In genomic region chr5:116024327-116024739, GRCm38 (mm10) we compare ENCODE assay signal across 8 mouse cellular contexts. TPM values are rescaled to one million over a fixed set of nuclear protein-coding genes. Genes with fewer than 3 reads are reported as not detected.
A peak's percentile ranks its signal among the peaks of the same experiment; 100 is the strongest.
DNase-seq lines count a peak whose midpoint lies in the region; ATAC-seq lines count a peak whose summit lies in the region.

Gene Prkab1 (minus strand): TSS chr5:116024508.

- H3K36me3 ChIP-seq in forebrain, embryonic 11.5 days (ENCODE audit: control insufficient read depth, insufficient read depth, low read length) = peaks cover 6% of the 10 kb centered on the region
- H3K36me3 ChIP-seq in heart, embryonic 16.5 days (ENCODE audit: control insufficient read depth, insufficient read depth) = peaks cover 21% of the 10 kb centered on the region
- H3K36me3 ChIP-seq in liver, embryonic 15.5 days (replicated peaks) = peaks cover 32% of the 10 kb centered on the region
- H3K36me3 ChIP-seq in neural tube, embryonic 12.5 days = peaks cover 28% of the 10 kb centered on the region

- H3K9ac ChIP-seq in forebrain, embryonic 11.5 days (ENCODE audit: low read length) = peak within 1 kb of the TSS; percentile 81
- peak within 1 kb of the TSS; percentile 91 for H3K9ac ChIP-seq in heart, embryonic 16.5 days (ENCODE audit: low read length)
- H3K9ac ChIP-seq in liver, embryonic 15.5 days = peak within 1 kb of the TSS; percentile 95
- peak within 1 kb of the TSS; percentile 79 for H3K9ac ChIP-seq in neural tube, embryonic 12.5 days

- no peaks in the 10 kb centered on the region for H3K9me3 ChIP-seq in forebrain, embryonic 11.5 days (ENCODE audit: control insufficient read depth, low read length)
- H3K9me3 ChIP-seq in heart, embryonic 16.5 days (replicated peaks; ENCODE audit: control insufficient read depth, low read length) = no peaks in the 10 kb centered on the region
- no peaks in the 10 kb centered on the region for H3K9me3 ChIP-seq in liver, embryonic 15.5 days (replicated peaks)
- no peaks in the 10 kb centered on the region for H3K9me3 ChIP-seq in neural tube, embryonic 12.5 days

- H3K4me2 ChIP-seq in forebrain, embryonic 11.5 days (ENCODE audit: low read depth, low read length, severe bottlenecking) = peak within 1 kb of the TSS; percentile 80
- H3K4me2 ChIP-seq in heart, embryonic 16.5 days (ENCODE audit: low read depth, low read length) = peak within 1 kb of the TSS; percentile 94
- peak within 1 kb of the TSS; percentile 80 for H3K4me2 ChIP-seq in liver, embryonic 15.5 days
- peak within 1 kb of the TSS; percentile 97 for H3K4me2 ChIP-seq in neural tube, embryonic 12.5 days (replicated peaks)

- H3K4me3 ChIP-seq in forebrain, embryonic 11.5 days (ENCODE audit: low read depth, low read length) = peak within 1 kb of the TSS; percentile 65
- peak within 1 kb of the TSS; percentile 94 for H3K4me3 ChIP-seq in heart, embryonic 16.5 days (ENCODE audit: low read length)
- peak within 1 kb of the TSS; percentile 86 for H3K4me3 ChIP-seq in liver, embryonic 15.5 days (replicated peaks)
- peak within 1 kb of the TSS; percentile 86 for H3K4me3 ChIP-seq in neural tube, embryonic 12.5 days

- DNase-seq in CD8-positive naive resting alpha-beta T cell, adult 2 months (ENCODE audit: low read depth in 2 of 2, low spot score in 2 of 2) = peak; percentile 88
- DNase-seq in c-Kit-positive CD71-negative TER-119-negative erythroid progenitor cells, embryonic 14.5 days (ENCODE audit: low read depth) = peak; percentile 84
- peak; percentile 95 for DNase-seq in forebrain, embryonic 11.5 days (ENCODE audit: low spot score)
- DNase-seq in kidney, postnatal 36 days = peak; percentile 95 to 96
- peak; percentile 96 for DNase-seq in telencephalon, adult 2 months (ENCODE audit: low read depth, low spot score)

- under 1% methylated on average over 46 of the region's 46 CpGs for WGBS in forebrain, embryonic 11.5 days
- WGBS in heart, embryonic 16.5 days = under 1% methylated on average over 46 of the region's 46 CpGs
- WGBS in liver, embryonic 15.5 days (ENCODE audit: insufficient replicate concordance) = under 1% methylated on average over 46 of the region's 46 CpGs
- WGBS in neural tube, embryonic 12.5 days = under 1% methylated on average over 46 of the region's 46 CpGs

- no peaks in the 10 kb centered on the region for H3K27me3 ChIP-seq in forebrain, embryonic 11.5 days (ENCODE audit: control insufficient read depth, insufficient read depth, low read length)
- no peaks in the 10 kb centered on the region for H3K27me3 ChIP-seq in heart, embryonic 16.5 days (ENCODE audit: control insufficient read depth, insufficient read depth, low read length)
- no peaks in the 10 kb centered on the region for H3K27me3 ChIP-seq in liver, embryonic 15.5 days
- no peaks in the 10 kb centered on the region for H3K27me3 ChIP-seq in neural tube, embryonic 12.5 days (replicated peaks)

- H3K27ac ChIP-seq in forebrain, embryonic 11.5 days (ENCODE audit: low read depth, low read length) = peak within 1 kb of the TSS; percentile 79
- H3K27ac ChIP-seq in heart, embryonic 16.5 days (ENCODE audit: low read length) = peak within 1 kb of the TSS; percentile 86
- peak within 1 kb of the TSS; percentile 98 for H3K27ac ChIP-seq in liver, embryonic 15.5 days (replicated peaks)
- H3K27ac ChIP-seq in neural tube, embryonic 12.5 days = no peak within 1 kb of the TSS

- H3K4me1 ChIP-seq in forebrain, embryonic 11.5 days (replicated peaks; ENCODE audit: control insufficient read depth, insufficient read depth, low read length) = peaks cover 4% of the 10 kb centered on the region; the same call in 1 of the 2 replicates
- peaks cover 23% of the 10 kb centered on the region for H3K4me1 ChIP-seq in heart, embryonic 16.5 days (ENCODE audit: control insufficient read depth, insufficient read depth, low read length)
- peaks cover 83% of the 10 kb centered on the region for H3K4me1 ChIP-seq in liver, embryonic 15.5 days (replicated peaks)
- peaks cover 15% of the 10 kb centered on the region for H3K4me1 ChIP-seq in neural tube, embryonic 12.5 days

- ATAC-seq in forebrain, embryonic 11.5 days (replicated peaks; ENCODE audit: low FRiP score) = peak; percentile 95
- ATAC-seq in heart, embryonic 16.5 days (replicated peaks; ENCODE audit: extremely low read depth, insufficient read depth, low FRiP score) = peak; percentile 94
- ATAC-seq in liver, embryonic 15.5 days (ENCODE audit: insufficient read depth) = peak; percentile 78
- peak; percentile 97 for ATAC-seq in neural tube, embryonic 12.5 days (ENCODE audit: low FRiP score, low read depth)

RNA-seq across cellular contexts. Expression of gene Prkab1, which starts in this region (rescaled TPM):
- polyA plus RNA-seq in forebrain, embryonic 11.5 days (2014; fragmentation: Nextera tagmentation; extraction: Ambion mirVana) = 61.0 and 63.6 TPM in 2 replicates
- 37.8 and 43.9 TPM in 2 replicates for polyA plus RNA-seq in heart, embryonic 16.5 days (2015; fragmentation: Nextera tagmentation; extraction: Ambion mirVana)
- polyA plus RNA-seq in liver, embryonic 15.5 days (2015; fragmentation: Nextera tagmentation; extraction: Ambion mirVana) = 89.4 and 101 TPM in 2 replicates
- polyA plus RNA-seq in neural tube, embryonic 12.5 days (2016; fragmentation: Nextera tagmentation; extraction: Ambion mirVana) = 57.5 and 62.2 TPM in 2 replicates
